Mouse (Mus musculus): ENCODE measurements around the gene Rcor2.

DNA sequence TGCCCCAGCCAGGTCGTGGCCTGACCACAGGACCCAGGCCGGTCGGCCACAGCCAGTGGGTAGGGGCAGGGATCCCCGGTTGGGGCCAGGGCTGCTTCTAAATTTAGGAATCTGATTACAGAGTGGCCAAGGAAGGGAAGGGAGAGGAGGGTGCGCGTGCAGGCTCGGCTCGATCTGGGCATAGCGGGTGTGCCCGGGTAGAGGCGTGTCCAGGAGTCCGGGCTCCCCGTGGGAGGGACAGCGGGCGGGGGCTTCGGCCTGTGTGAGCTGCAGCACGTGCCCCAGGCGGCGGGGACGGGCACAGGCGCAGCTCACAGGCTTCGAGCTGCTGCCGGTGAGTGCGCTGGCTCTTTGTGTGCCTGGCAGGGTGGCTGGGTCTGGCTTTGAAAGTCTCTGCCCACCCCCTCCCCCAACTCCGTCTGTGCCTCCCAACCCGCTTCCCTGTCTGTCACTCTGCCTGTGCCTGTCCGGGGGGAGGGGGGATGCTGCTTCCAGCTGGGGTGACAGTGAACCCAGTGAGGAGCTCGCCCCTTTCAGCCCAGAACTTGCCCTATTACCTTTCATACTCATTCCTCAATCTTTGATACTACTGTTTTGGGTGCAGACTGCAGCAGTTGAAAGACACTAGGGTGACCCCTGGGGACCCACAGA is at the start of gene Rcor2:
- TF ChIP-seq CTCF (IDR thresholded peaks at IDR 0.05; ENCODE audit: low read depth), result no peak
- no peak for TF ChIP-seq EP300 (IDR thresholded peaks at IDR 0.05; ENCODE audit: low read depth)
